Mouse (Mus musculus): ENCODE results near the gene Gm6169. TPM values are rescaled to one million over a fixed set of nuclear protein-coding genes. Genes with fewer than 3 reads are reported as not detected.

The Gm6169 gene
- polyA plus RNA-seq, 1 experiment from 2014 or later: 1.0 TPM

GRCm38 (mm10) chr13:97062151-97062550, 36.9 kb downstream of the Gm6169 start:
- H3K79me2 ChIP-seq (ENCODE audit: inconsistent target): no peaks in the 10 kb centered on the region
- H3K4me3 ChIP-seq (ENCODE audit: inconsistent target): no peak overlapping the region
- no peak overlapping the region for H3K27ac ChIP-seq
- no peaks in the 10 kb centered on the region for H3K36me3 ChIP-seq (ENCODE audit: inconsistent target)
- 92% methylated on average over 3 of the region's 3 CpGs for WGBS (ENCODE audit: missing documents)

GRCm38 (mm10) chr13:97060331-97060730, 38.7 kb downstream of the Gm6169 start:
- H3K27ac ChIP-seq: no peak overlapping the region

GRCm38 (mm10) chr13:97059746-97060145, 39.3 kb downstream of the Gm6169 start:
- no peaks in the 10 kb centered on the region for H3K36me3 ChIP-seq (ENCODE audit: inconsistent target)
- 96% methylated on average over 6 of the region's 6 CpGs for WGBS (ENCODE audit: missing documents)
- H3K79me2 ChIP-seq (ENCODE audit: inconsistent target): no peaks in the 10 kb centered on the region
- no peak overlapping the region for H3K4me3 ChIP-seq (ENCODE audit: inconsistent target)
- H3K27ac ChIP-seq: no peak overlapping the region

More at GRCm38 (mm10) chr13:97060331-97060730, 38.7 kb downstream of the Gm6169 start:
- H3K4me3 ChIP-seq (ENCODE audit: inconsistent target): no peak overlapping the region
- H3K79me2 ChIP-seq (ENCODE audit: inconsistent target): no peaks in the 10 kb centered on the region
- no peaks in the 10 kb centered on the region for H3K36me3 ChIP-seq (ENCODE audit: inconsistent target)
- WGBS (ENCODE audit: missing documents): 86% methylated on average over 2 of the region's 8 CpGs

DNA sequence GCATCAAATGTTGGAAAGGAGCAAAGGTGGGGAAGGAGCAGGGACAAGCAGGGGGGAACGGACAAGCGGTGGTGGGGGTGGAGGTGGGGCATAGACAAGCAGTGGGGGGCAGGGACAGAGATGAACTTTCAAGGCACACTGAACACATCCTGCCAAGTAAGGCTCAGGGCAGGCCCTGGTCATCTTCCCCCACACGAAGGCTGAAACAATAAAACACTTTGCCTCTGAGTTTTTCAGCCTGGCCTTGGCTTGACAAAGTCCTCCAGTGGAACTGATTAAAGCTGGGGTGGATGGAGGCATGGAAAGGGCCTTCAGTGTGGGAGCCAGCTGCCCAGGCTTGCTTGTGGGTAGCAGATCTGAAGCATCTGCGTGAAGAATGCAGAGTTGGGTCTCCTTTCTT, 41.2 kb downstream of the Gm6169 start:
- Histone ChIP-seq H3K4me3 (ENCODE audit: inconsistent target) (no peak overlapping the region), H3K36me3 (ENCODE audit: inconsistent target) (no peaks in the 10 kb centered on the region), H3K27ac (no peak overlapping the region), H3K79me2 (ENCODE audit: inconsistent target) (no peaks in the 10 kb centered on the region)
- 97% methylated on average over 4 of the region's 4 CpGs for WGBS (ENCODE audit: missing documents)

- no peaks in the 10 kb centered on the region for H3K36me3 ChIP-seq (ENCODE audit: inconsistent target)
Measured at GRCm38 (mm10) chr13:97053844-97054243, 45.2 kb downstream of the Gm6169 start.

DNA sequence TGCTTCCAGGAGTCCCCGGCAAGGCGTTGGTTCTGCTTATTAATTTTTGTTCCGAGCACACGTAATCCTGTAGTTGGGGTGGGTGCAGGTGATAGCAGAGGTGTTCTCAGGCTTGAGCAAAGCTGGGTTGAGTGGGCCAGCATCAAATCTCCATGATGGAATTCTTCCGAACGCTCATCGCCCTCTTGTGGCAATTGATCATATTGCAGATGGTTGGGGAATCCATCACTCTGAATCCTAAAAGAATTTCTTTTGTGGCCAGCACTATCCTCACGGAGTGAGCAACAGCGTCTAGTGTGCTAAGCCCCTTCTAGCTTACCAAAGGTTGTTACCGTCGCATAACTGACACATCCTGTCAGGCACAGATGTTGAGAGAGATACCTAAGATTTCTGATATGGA, 46.4 kb downstream of the Gm6169 start:
- Histone ChIP-seq H3K4me3 (ENCODE audit: inconsistent target) (no peak overlapping the region), H3K79me2 (ENCODE audit: inconsistent target) (no peaks in the 10 kb centered on the region), H3K27ac (no peak overlapping the region), H3K36me3 (ENCODE audit: inconsistent target) (no peaks in the 10 kb centered on the region)
- 13% methylated on average over 11 of the region's 11 CpGs for WGBS (ENCODE audit: missing documents)

More at GRCm38 (mm10) chr13:97053844-97054243, 45.2 kb downstream of the Gm6169 start:
- no peak overlapping the region for H3K27ac ChIP-seq
- H3K4me3 ChIP-seq (ENCODE audit: inconsistent target): no peak overlapping the region
- no peaks in the 10 kb centered on the region for H3K79me2 ChIP-seq (ENCODE audit: inconsistent target)
- 65% methylated on average over 8 of the region's 8 CpGs for WGBS (ENCODE audit: missing documents)

- 91% methylated on average over 6 of the region's 6 CpGs for WGBS (ENCODE audit: missing documents)
- Histone ChIP-seq H3K4me3 (ENCODE audit: inconsistent target) (no peak overlapping the region), H3K79me2 (ENCODE audit: inconsistent target) (no peaks in the 10 kb centered on the region)
Measured at GRCm38 (mm10) chr13:97051158-97051557, 47.9 kb downstream of the Gm6169 start.

More at GRCm38 (mm10) chr13:97051158-97051557, 47.9 kb downstream of the Gm6169 start:
- Histone ChIP-seq H3K36me3 (ENCODE audit: inconsistent target) (no peaks in the 10 kb centered on the region), H3K27ac (no peak overlapping the region)

Other genes starting within 250 kb of the Gm6169 start
- gene Gcnt4, start 174.5 kb downstream of the Gm6169 start, polyA plus RNA-seq (2018): not detected in 3 replicates
- gene 1700029F12Rik, start 64.9 kb downstream of the Gm6169 start, polyA plus RNA-seq (2018): not detected in 3 replicates
- 0.17 TPM in 1 of 3 replicates, not detected in the others for gene Fam169a, start 32.0 kb downstream of the Gm6169 start, polyA plus RNA-seq (2018)
- gene Gfm2, start 38.7 kb upstream of the Gm6169 start, polyA plus RNA-seq (2018): 18.1 to 28.5 TPM (median 20.5 TPM) in 3 replicates
- 150 to 444 TPM (median 165 TPM) in 3 replicates for gene Nsa2, start 38.7 kb upstream of the Gm6169 start, polyA plus RNA-seq (2018)
- gene Hexb, start 99.1 kb upstream of the Gm6169 start, polyA plus RNA-seq (2018): 132 to 213 TPM (median 194 TPM) in 3 replicates
- gene Enc1, start 141.9 kb upstream of the Gm6169 start, polyA plus RNA-seq (2018): 8.5 to 16.0 TPM (median 15.6 TPM) in 3 replicates